Mouse (Mus musculus): Measurements from ENCODE around the gene Crocc2.

Crocc2 gene

GRCm38 (mm10) chr1:93168295-93168775 is at the start of gene Crocc2:
Crocc2 (plus strand) TSS chr1:93168725.
- no peak for DNase-seq (ENCODE audit: low spot score in 2 of 2)

GRCm38 (mm10) chr1:93118816-93119215 is 49.7 kb upstream of the Crocc2 start:
- no peak for DNase-seq (ENCODE audit: low spot score in 2 of 2)

GRCm38 (mm10) chr1:93123179-93123854 is 45.2 kb upstream of the Crocc2 start:
- no peak for DNase-seq (ENCODE audit: low spot score in 2 of 2)

GRCm38 (mm10) chr1:93124066-93124465 is 44.5 kb upstream of the Crocc2 start:
- no peak for DNase-seq (ENCODE audit: low spot score in 2 of 2)

- no peak for DNase-seq (ENCODE audit: low spot score in 2 of 2)
Observed at GRCm38 (mm10) chr1:93125256-93125655, 43.3 kb upstream of the Crocc2 start.

GRCm38 (mm10) chr1:93128209-93128608 is 40.3 kb upstream of the Crocc2 start:
- no peak for DNase-seq (ENCODE audit: low spot score in 2 of 2)

GRCm38 (mm10) chr1:93128710-93129349 is 39.7 kb upstream of the Crocc2 start:
- DNase-seq (ENCODE audit: low spot score in 2 of 2): peak in 1 of 2 experiments; percentile 77

GRCm38 (mm10) chr1:93130242-93130983 is 38.1 kb upstream of the Crocc2 start:
- no peak for DNase-seq (ENCODE audit: low spot score in 2 of 2)

- no peak for DNase-seq (ENCODE audit: low spot score in 2 of 2)
Observed at GRCm38 (mm10) chr1:93132676-93133075, 35.8 kb upstream of the Crocc2 start.

GRCm38 (mm10) chr1:93135036-93135526 is 33.4 kb upstream of the Crocc2 start, which contains the start of gene Agxt:
Agxt (plus strand) TSS chr1:93135240.
- no peak for DNase-seq (ENCODE audit: low spot score in 2 of 2)

GRCm38 (mm10) chr1:93138534-93138933 is 30.0 kb upstream of the Crocc2 start:
- DNase-seq (ENCODE audit: low spot score in 2 of 2): no peak

GRCm38 (mm10) chr1:93139713-93140112 is 28.8 kb upstream of the Crocc2 start:
- DNase-seq (ENCODE audit: low spot score in 2 of 2): no peak

- no peak for DNase-seq (ENCODE audit: low spot score in 2 of 2)
Observed at GRCm38 (mm10) chr1:93142871-93143270, 25.7 kb upstream of the Crocc2 start.

GRCm38 (mm10) chr1:93144176-93144575 is 24.3 kb upstream of the Crocc2 start:
- DNase-seq (ENCODE audit: low spot score in 2 of 2): no peak

GRCm38 (mm10) chr1:93150907-93151661 is 17.4 kb upstream of the Crocc2 start:
- no peak for DNase-seq (ENCODE audit: low spot score in 2 of 2)

- DNase-seq (ENCODE audit: low spot score in 2 of 2): no peak
Observed at GRCm38 (mm10) chr1:93157566-93157965, 11.0 kb upstream of the Crocc2 start.

- no peak for DNase-seq (ENCODE audit: low spot score in 2 of 2)
Observed at GRCm38 (mm10) chr1:93158916-93159315, 9.6 kb upstream of the Crocc2 start.

- DNase-seq (ENCODE audit: low spot score in 2 of 2): no peak
Observed at GRCm38 (mm10) chr1:93159566-93160500, 8.7 kb upstream of the Crocc2 start.

- no peak for DNase-seq (ENCODE audit: low spot score in 2 of 2)
Observed at GRCm38 (mm10) chr1:93160501-93161133, 7.9 kb upstream of the Crocc2 start, which contains the start of gene 2310007B03Rik. 2310007B03Rik (minus strand) TSS chr1:93160948.

GRCm38 (mm10) chr1:93161350-93161749 is 7.2 kb upstream of the Crocc2 start:
- DNase-seq (ENCODE audit: low spot score in 2 of 2): no peak

Data from urinary bladder, postnatal 4 days (tissue).